Mouse (Mus musculus) ES-E14 (cell line): Measurements from ENCODE around the gene Ttpal.

Experiments
- HCFC1 ChIP-seq: IDR thresholded peaks from 2 replicates; pipeline ENCODE4 v1.6.1; 2012; ENCODE audit warnings: low read length, inconsistent platforms, borderline replicate concordance; ENCODE audit not compliant: insufficient read depth
- ZNF384 ChIP-seq: IDR thresholded peaks from 2 replicates; pipeline ENCODE4 v1.6.1; 2012; ENCODE audit warnings: low read depth, low read length, inconsistent platforms

DNA sequence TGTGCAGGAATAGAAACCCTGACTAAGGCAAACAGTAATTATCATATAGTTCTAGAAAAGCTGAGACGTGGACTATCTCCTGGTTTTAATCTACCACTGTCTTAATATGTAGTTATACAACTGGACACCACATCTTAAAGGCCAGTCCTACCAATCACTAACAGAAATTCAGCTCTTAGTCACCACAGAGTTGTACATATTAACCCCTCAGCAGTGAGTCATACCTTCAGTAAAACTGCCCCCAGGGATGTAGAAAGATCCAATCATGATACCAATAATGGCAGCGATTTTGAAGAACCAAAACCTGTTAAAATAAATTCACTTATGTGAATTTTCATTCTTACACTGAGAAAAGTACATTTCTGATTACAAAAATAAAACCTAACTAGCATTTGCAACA is 32.1 kb downstream of the Ttpal start:
- TF ChIP-seq HCFC1 (no peak), ZNF384 (no peak)
